Mouse (Mus musculus) heart, postnatal 10 days (tissue): Measurements from ENCODE around the gene Shroom3. TPM values are rescaled to one million over a fixed set of nuclear protein-coding genes. Genes with fewer than 3 reads are reported as not detected.
A peak's percentile ranks its signal among the peaks of the same experiment; 100 is the strongest.

Experiments
- DNase-seq, 2 experiments: peaks; one replicate each; pipeline ENCODE4 v3.0.0; 2021
- intact Hi-C: fragments of 180-260 bp; cut with DNase I; formaldehyde crosslinking; loops from one replicate; pipeline ENCODE4 v1.15.1; 2025
- total RNA-seq, 2 experiments: library from RNA; stranded (reverse); gene quantifications; 2 replicates each; pipeline ENCODE4 v1.2.3; 2021

The Shroom3 gene
- total RNA-seq, 2 experiments from 2014 or later, result 32.5 to 45.5 TPM

GRCm38 (mm10) chr5:92788990-92789389 is 105.8 kb downstream of the Shroom3 start:
- DNase-seq, result no peak
- intact Hi-C loops, result no loop called here

DNA sequence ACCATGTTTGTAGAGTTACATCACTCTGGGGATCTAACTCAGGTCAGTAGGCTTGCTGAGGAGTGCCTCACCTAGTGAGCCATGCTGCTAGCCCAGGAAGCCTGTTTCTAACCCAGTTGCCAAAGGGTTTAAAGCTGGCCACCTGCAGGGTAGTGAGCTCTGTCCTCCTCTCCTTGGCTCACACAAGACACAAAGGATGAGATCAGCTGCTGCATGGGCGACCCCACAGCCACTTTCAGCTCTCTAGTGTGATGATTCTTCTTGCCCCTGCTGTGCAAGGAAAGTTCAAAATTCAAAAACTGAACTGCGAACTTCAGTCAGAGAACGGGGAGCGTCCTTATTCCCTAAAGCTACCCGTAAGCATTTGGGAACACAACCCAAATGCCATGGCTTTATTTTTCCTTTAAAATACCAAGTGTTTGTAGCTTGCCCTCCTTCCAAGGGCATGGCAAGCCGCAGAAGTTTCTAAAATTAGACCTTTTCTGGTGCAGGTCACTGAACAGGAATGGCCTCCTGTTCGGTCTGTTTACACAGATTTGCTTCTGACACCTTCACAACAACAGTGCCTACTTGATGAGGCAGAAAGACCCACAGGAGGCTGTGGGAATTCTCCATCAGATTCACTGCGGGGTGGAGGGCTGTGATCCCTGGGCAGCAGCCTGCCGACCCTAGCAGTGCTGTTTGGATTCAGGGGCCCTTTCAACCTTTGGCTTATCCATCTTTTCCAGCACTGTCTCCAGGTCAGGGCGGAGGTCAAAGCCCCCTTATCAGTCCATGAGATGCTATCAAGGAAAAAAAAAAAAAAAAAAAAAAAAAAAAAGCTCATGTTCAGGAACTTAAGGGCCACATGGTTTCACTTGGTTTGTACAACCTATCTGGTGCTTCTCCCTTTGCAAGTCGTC is 113.1 kb downstream of the Shroom3 start:
- intact Hi-C loops, result no loop called here

GRCm38 (mm10) chr5:92797981-92798380 is 114.7 kb downstream of the Shroom3 start:
- DNase-seq, result no peak
- intact Hi-C loops, result no loop called here

More for the DNA sequence above, 113.1 kb downstream of the Shroom3 start:
- DNase-seq, result no peak

GRCm38 (mm10) chr5:92804379-92804778 is 121.1 kb downstream of the Shroom3 start:
- intact Hi-C loops, result no loop called here
- no peak for DNase-seq

GRCm38 (mm10) chr5:92808503-92809415 is 125.5 kb downstream of the Shroom3 start:
- intact Hi-C loops, result loop anchor here (5.0 kb wide), 1 partner anchor 51 kb away; no protein-coding TSS in a partner anchor
- peak; percentile 81 to 88 for DNase-seq

DNA sequence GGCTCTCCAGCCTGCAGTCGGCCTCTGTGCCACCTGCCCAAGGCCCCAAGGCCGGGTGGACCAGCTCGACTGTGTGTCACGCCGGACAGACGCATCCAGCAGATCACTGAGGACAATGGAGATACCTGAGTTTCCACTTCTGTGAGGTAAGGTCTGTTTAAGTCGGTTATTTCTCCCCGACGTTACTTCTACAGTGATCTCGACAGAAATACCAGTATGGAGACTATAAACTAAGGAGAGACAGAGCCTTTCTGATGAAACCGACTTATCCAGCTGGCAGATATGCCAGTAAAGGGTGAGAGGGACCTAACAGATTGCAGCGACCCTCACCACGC is 126.1 kb downstream of the Shroom3 start:
- DNase-seq, result no peak
- intact Hi-C loops, result loop anchor here (5.0 kb wide), 1 partner anchor 52 kb away; no protein-coding TSS in a partner anchor

DNA sequence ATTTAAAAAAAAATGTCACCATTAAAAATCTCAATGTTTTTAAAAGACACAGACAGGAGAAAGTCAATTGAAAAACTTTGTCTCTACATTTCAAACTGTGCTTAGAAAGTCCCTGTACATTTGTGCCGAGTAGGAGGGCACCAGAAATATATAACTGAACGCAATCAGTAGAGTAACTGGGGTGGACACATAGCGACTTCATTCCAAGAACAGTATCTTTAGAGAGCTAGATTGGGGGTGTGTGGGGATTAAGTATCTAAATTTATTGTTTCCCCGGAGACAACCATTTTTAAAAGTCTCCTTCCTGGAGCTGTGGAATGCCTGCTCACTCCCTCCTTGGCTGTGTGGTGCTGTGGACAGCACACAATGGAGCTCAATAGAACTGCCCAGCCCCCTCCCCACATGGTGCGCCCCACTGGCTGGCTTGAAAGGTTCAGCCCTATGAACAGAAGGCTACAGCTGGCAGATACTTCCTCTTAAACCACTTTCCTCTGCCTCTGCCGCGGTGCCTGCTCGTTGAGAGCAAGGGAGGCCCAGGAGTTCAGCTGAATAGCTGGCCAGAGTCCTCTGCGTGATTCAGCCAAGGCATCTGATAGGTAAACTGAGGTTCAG is 127.8 kb downstream of the Shroom3 start:
- intact Hi-C loops, result loop anchor here (5.0 kb wide), 2 partner anchors 64 to 79 kb away; no protein-coding TSS in a partner anchor
- DNase-seq, result peak in 1 of 2 experiments; percentile 57

- intact Hi-C loops, result loop anchor here (5.0 kb wide), 2 partner anchors 64 to 79 kb away; no protein-coding TSS in a partner anchor
- peak in 1 of 2 experiments; percentile 60 for DNase-seq
Observed at GRCm38 (mm10) chr5:92811761-92812160, 128.5 kb downstream of the Shroom3 start.

DNA sequence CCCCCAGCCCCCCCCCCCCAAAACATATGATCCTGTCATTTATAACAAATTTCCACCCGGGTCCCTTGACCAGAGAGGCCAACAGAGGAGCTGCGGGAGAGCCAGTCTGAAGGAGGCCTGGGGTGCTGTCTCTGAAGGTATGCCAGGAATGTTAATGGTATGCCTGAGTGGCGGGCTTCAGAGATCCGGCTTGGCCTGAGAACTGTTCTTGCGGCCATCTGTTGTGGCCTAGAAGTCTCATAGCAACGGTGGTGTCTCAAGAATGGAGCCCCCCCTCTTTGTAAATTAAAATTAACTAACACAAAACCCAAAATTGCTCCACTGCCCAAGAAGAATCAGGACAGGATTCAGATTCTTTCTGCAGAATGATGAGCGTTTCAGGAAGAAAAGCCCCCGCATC is 129.7 kb downstream of the Shroom3 start:
- DNase-seq, result peak; percentile 59 to 60
- intact Hi-C loops, result loop anchor here (5.0 kb wide), 2 partner anchors 66 to 81 kb away; no protein-coding TSS in a partner anchor

DNA sequence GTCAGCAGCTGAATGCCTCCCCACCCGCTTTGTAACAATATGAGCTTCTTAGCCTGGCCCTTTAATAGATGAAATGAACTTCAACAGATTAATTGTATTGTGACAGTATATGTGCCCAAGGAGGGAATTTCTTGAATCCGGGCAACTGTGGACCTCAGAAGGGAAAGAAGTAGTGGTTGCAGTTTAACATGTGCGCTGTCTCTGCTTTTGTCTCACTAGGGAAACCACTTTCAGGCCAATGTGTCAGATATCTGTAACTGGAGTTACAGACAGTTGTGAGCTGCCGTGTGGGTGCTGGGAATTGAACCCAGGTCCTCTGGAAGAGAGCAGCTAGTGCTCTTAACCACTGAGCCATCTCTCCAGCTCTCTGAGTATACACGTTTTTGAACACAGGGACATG is 130.3 kb downstream of the Shroom3 start:
- DNase-seq, result no peak
- intact Hi-C loops, result loop anchor here (5.0 kb wide), 2 partner anchors 66 to 81 kb away; no protein-coding TSS in a partner anchor

GRCm38 (mm10) chr5:92814621-92815020 is 131.4 kb downstream of the Shroom3 start:
- intact Hi-C loops, result loop anchor here (5.0 kb wide), 3 partner anchors 67 to 138 kb away; no protein-coding TSS in a partner anchor
- no peak for DNase-seq

- intact Hi-C loops, result loop anchor here (5.0 kb wide), 1 partner anchor 135 kb away; no protein-coding TSS in a partner anchor
- no peak for DNase-seq
Observed at GRCm38 (mm10) chr5:92817122-92817822, 134.0 kb downstream of the Shroom3 start.

- intact Hi-C loops, result no loop called here
- no peak for DNase-seq
Observed at GRCm38 (mm10) chr5:92821370-92821769, 138.1 kb downstream of the Shroom3 start.

GRCm38 (mm10) chr5:92823495-92823894 is 140.3 kb downstream of the Shroom3 start:
- intact Hi-C loops, result no loop called here
- no peak for DNase-seq

DNA sequence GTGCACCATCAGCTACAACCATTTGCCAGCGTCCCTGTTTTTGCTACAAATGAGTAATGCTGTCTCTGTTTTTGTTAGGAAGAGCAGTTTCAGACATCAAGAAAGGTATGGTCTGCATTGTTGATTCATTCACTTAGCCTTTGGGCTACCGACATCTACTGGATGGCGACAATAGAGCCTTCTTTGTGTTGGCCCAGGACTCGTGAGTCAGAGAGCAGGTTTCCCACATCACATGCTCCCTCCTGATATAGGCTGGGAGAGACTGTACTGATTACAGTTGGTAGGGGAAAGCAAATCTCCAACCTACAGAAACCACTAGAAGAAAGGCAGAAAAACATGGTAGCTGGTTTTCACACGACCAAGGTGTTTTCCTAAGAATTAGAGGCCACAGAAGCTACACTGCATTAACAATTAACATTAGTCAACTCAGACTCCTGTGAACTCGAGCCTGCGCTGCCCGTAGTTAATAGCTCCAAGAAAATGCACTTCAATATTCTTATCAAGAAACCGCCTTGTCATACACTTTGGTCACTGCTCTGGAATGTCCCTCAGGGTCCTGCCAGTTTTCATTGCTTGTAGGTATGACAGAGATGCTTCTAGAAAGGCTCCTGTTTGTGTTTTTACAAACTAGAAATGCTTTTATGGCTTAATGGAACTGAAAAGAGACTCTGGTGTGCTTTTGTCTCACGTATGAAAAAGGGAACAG is 141.2 kb downstream of the Shroom3 start:
- DNase-seq, result no peak
- intact Hi-C loops, result no loop called here

GRCm38 (mm10) chr5:92830391-92830790 is 147.2 kb downstream of the Shroom3 start:
- intact Hi-C loops, result no loop called here
- no peak for DNase-seq

DNA sequence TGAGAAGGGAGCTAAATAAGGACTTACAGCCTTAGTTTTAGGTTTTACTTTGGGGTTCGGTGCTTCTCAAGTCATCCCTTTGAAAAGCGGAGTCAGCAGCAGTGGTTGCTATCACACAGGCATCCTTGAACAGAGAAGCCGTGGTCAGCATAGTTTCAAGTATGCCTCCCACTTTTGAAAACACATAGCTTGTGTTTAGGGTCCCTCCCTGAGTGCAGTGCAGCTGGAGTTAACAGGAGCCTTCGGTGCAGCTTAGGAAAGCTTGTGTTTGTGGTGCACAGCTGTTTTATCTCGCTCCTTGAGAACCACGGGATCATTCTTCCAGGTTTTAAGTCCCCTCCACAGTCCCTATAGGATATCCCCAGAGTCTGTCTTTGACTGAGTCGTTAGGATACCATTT is 151.3 kb downstream of the Shroom3 start:
- intact Hi-C loops, result no loop called here
- DNase-seq, result no peak

DNA sequence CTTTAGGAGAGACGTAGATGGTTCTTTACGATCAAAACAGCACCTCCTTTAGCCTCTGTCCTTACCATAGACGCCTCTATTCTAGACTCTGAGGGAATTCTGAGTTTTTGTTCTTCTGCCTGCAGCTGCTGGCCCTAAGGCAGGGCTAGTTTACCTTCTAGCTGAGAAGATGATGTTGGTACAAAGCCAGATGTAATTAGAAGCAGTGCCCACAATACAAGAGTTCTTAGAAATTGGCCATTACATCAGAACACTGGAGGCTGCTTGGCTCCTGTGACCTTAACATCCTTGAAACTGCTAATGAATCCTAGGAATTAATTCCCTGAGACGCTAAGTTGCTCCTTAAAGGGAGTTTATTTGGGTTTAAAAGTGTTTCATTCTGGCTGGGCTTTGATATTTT is 154.1 kb downstream of the Shroom3 start:
- intact Hi-C loops, result no loop called here
- DNase-seq, result no peak

DNA sequence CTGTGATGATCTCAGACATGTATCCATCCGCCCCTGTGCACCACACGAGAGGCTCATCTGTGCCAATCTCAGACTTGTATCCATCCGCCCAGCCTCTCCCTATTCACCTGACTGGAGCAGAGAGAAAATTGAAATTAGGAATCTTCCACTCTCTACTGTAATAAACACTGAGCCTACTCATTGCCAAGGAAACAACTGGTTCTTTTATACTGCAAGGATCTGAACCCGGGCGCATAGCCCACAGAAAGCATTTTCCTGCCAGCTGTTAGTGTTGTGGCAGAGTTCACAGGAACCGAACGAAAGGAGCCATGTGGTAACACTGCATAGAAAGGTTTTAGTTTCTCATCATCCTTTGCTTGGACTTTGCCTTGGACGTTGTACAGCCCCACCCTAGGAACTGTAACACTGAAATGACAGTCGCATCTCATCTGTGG is 155.1 kb downstream of the Shroom3 start:
- intact Hi-C loops, result no loop called here
- DNase-seq, result no peak
